Mouse (Mus musculus): ENCODE results near the gene Cyp2u1.

Gene Cyp2u1

DNA sequence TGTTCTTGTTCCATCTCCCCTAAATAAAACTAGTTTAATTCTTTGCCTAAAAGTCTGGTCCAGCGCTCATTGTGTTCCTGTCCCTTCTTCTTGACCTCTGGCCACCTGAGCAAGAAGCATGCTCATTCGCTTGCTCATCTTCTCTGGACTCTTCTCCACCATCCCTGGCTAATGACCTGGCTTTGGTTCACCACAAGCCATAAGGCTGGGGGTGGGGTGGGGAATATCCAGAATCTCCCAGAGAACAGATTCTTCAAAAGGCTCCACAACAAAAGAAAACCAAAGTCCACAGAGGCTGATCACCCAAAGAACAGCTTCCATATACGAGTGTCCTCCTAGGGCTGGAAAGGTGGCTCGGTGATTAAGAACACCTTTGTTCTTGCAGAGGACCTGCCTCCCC is 48.0 kb downstream of the Cyp2u1 start:
- no peak for DNase-seq

DNA sequence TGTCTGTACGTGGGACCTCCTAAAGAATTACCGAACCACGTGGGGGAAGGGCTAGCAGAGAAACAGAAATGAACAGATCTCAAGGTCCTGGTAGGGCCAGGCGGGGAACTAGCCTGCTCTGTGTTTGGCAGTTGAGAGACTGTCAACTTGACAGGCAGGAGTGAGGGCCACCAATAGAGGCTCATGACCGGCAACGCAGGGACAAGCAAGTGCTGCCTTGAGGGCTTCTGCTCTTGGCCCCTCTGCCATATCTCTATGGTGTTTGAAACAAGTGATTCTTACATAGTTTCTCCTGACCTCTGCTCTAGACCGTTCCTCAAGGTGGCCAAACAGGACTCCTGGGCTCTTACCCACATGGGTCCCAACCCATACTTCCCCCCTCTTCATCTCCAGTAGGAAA is 51.4 kb downstream of the Cyp2u1 start:
- DNase-seq: no peak

DNA sequence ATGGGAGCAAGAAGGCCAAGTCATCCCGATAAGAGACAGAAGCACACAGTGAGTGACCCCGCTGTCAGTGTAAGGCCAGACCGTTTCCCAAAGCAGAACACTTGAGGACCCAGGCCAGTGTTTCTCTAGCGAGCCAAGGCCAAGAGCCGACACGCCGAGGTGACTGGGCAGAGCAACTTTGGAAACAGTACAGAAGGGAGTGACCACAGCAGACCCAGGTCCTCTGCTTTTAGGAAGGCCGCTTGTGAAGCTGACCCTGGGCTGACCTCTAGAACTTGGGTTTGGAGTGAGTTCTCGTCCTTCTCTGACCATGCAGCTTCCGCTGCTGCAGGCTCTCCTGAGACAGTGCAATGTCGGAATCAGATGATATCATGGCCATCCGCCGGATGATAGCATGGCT is 52.0 kb downstream of the Cyp2u1 start:
- DNase-seq: no peak

DNA sequence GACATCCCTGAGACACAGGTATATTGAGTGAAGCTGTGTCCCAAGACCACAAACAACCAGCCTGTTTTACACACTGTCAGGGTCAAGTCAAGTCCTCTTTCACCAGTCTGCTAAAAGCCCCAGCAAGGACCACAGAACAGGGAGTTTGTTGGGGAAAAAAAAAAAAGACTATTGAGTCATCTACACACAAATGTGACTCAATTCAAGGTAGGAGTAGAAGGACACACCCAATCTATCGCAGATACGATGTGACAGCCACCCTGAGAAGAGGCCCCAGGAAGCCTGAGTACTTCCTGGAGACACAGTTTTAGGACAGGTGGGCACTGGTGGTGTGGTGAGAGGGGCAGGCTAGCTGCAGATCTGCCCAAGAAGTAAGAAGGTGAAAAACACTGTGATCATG is 52.7 kb downstream of the Cyp2u1 start:
- DNase-seq: no peak

DNA sequence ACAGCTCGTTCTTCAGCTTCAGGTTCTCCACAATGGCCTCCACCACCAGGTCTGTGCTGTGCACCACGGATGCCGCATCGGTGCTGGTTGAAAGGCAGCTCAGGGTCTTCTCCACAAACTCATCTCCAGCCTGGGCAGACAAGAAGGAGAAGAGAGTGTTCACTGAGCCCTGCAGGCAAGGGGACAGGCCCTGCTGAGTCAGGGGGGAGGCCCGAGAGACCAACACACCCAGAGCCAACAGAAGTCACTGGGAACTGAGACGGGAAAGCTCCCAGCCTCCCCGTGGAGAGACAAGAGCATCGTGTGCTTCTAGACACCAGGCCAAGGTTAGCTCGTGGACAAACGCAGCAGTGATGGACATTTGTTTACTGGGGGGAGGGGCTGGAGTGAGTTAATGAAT is 54.6 kb downstream of the Cyp2u1 start:
- DNase-seq: no peak

DNA sequence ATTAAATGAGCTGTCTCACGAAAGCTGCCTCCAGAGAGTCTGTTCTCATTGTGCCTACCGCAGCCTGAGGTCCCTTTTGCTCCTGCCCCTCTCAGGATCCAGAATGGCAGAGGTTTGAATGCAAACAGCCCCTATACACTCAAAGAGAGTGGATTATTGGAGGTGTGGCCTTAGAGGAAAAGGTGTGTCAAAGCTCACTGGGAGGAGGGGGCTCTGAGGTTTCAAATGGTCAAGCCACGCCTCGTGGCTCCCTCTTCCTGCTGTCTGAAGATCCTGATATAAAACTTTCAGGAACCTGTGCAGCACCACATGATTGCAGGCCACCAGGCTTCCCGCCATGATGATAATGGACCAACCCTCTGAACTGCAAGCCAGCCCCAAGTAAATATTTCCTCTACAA is 55.2 kb downstream of the Cyp2u1 start:
- DNase-seq: no peak

DNA sequence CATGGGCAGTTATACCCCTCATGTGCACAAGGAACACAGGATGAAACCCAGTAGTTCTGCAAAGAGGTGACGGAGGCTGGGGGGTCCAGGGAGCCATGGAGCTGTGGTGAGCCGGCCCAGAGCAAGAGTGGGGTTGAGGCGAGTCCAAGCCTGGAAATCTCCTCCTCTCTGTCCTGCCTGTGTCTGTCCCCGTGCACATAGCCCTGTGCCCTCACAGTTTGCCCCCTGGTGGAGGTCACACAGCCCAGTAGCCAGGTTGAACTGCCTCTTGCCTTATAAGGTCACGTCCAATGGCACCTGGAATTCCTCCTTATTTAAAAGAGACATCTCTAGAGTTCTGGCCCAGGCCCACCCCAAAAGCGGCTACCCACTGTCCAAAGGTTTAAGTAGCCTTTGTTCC is 55.6 kb downstream of the Cyp2u1 start:
- no peak for DNase-seq

DNA sequence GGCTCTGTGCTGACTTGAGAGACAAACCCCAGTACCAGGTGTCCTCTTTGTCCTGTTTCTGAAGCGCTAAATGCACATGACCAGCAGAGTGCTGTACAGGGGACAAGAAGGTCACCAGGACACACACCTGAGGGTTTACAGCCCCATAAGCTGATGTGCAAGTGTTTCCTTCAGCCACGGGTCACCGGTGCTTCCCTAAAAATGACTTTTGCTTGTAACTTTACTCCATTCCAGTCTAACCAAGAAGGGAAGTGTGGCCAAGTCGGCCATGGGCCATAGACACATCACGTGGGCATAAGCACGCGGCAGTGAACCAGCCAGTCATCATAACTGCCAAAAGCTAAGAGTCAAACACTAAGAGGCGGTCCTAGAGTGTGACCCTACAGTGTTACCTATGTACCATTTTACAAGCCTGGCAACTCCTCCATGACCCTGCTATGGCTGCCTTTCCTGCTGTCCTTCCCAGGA is 56.4 kb downstream of the Cyp2u1 start:
- no peak for DNase-seq

DNA sequence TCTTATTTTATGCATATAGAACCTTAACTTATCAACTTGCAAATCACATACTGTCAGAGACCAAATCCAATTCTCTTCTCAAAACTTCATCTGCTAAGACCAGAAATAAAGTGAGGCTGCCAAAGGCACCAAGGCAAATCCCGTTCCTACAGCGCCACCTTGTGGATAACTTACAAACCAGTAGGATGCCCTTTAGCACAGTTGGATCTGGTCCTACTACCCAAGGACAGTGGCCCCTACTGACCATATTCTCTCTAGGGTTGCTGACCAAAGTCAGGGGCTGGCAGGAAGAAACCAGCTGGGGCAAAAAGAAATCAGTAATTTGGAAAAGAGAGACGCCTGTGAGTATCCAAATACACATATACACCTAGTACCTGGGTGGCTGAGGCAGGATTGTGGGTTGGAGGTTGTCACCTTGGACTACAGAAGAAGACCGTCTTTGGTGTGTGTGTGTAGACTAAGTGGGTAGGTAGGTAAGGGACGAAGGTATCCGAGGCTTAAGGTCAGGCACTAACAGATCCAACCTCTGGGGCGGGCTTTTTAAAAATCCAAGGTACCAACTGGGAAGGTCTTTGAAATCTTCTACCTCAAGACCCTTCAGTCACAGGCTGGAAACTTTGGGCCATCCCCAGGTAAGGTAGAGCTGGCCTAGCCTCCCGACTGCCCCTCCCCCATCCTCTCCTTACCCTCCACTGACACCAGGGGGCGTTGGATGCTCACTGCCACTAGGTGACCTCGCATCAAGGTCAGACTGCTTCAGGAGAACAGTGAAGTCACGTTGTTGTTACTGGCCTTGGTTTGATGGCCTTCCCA is 57.1 kb downstream of the Cyp2u1 start:
- DNase-seq: peak; percentile 42 to 71
